Mouse (Mus musculus) olfactory bulb, adult 2 months (tissue): Measurements from ENCODE around the gene Cald1. TPM values are rescaled to one million over a fixed set of nuclear protein-coding genes. Genes with fewer than 3 reads are reported as not detected.

ENCODE experiments used
- H3K27ac ChIP-seq: fragments of 200-500 bp; 2 replicates; pipeline ENCODE4 v1.5.1; 2012; ENCODE audit warnings: low read depth, low read length; ENCODE audit not compliant: insufficient read depth
- H3K4me1 ChIP-seq: fragments of 200-500 bp; 2 replicates; pipeline ENCODE4 v1.6.1; 2012; ENCODE audit warnings: low read length; ENCODE audit not compliant: control insufficient read depth, insufficient read depth
- H3K4me3 ChIP-seq: fragments of 200-500 bp; 2 replicates; pipeline ENCODE4 v1.5.1; 2012; ENCODE audit warnings: mild to moderate bottlenecking, low read depth, low read length, moderate library complexity; ENCODE audit not compliant: insufficient read depth
- CTCF ChIP-seq: fragments of 200-500 bp; IDR thresholded peaks from 2 replicates; pipeline ENCODE4 v1.5.1; 2012; ENCODE audit warnings: low read depth, mild to moderate bottlenecking, low read length, moderate library complexity; ENCODE audit not compliant: insufficient read depth
- POLR2A ChIP-seq: fragments of 200-500 bp; IDR thresholded peaks from 2 replicates; pipeline ENCODE4 v1.6.1; 2012; ENCODE audit warnings: mild to moderate bottlenecking, low read depth, low read length, moderate library complexity; ENCODE audit not compliant: insufficient read depth
- WGBS: fragments of 180-500 bp; shearing (Covaris S2); methylation state at CpG from one replicate; pipeline ENCODE4 v1.1.7; 2018; 5-methylcytosine and 5-hydroxymethylcytosine counted together
- polyA plus RNA-seq: library from polyadenylated mRNA; stranded (reverse); fragments of >200 nt; gene quantifications from 2 replicates; pipeline ENCODE4 v1.2.4, GENCODE M21; 2012; ENCODE audit warnings: low replicate concordance; ENCODE audit not compliant: missing spikeins, insufficient read depth, insufficient read length

The Cald1 gene
- polyA plus RNA-seq, 1 experiment: not detected

- no peak overlapping the region for H3K4me3 ChIP-seq
- no peak for TF ChIP-seq CTCF
- no peak for TF ChIP-seq POLR2A
- no peak overlapping the region for H3K27ac ChIP-seq
- WGBS: 85% methylated on average over 2 of the region's 2 CpGs
- H3K4me1 ChIP-seq: no peaks in the 10 kb centered on the region
These were observed 178.8 kb downstream of the Cald1 start for GRCm38 (mm10) chr6:34777094-34777493.

DNA sequence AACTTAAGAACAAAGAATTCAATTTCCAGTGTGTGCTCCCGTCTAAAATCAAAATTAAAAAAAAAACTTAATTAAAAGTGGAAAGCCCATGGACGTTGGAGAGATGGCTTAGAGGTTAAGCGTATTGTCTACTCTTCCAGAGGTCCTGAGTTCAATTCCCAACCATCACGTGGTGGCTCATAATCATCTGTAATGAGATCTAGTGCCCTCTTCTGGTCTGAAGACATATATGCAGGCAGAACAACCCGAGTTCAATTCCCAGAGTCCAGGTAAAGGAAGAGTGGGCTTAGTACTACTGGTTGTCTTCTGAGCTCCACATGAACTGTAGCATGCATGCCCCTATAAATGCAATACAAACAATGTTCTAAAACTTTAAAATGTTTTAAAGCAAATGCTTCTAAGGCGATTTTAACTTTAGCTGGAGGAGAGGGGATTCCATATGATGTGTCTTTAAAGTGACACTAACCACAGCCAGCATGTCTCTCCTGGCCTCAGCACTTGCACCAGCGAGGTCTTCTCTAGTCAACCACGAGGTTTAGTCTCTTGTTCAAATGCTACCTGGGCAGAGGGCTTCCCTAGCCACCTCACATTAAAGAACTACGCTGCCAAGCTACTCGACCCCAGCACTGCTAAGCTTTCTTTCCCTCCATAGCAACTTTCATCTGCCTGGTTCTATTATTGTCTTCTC lies 179.8 kb downstream of the Cald1 start:
- H3K27ac ChIP-seq: no peak overlapping the region
- H3K4me1 ChIP-seq: no peaks in the 10 kb centered on the region
- TF ChIP-seq CTCF (no peak), POLR2A (no peak)
- 75% methylated on average over 10 of the region's 10 CpGs for WGBS
- no peak overlapping the region for H3K4me3 ChIP-seq

DNA sequence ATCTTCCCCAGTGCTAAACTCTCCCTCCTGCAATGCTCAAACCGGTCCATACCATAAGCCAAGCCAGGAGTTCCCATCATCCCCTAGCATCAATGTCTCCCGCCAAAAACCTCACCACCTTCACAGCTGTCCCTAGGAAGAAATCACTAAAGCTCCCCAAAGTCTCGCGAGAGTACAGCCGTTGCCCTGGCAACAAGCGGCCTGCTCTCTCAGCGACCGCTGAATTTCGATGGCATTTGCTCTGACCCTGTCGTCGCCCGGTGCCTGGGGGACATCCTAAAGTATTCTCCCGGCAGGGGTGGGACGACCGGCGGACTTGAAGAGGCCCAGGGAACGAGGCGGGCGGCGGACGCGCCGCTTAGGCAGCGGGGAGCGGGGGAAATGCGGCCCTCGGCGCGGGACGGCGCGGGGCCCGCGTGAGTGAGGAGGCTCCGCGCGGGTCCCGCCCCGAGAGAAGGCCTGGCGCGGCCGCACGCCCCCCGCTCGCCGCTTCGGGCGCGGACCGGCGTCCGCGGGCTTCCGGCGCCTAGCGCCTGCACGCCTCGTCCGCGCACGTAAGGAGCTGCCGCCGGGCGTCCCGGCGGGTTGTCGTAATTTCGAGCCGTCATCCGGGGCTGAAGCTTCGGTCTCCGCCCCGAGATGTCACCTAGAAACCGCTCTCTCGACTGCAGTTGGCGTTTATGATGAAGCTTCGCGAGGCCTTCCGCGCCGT lies 182.1 kb downstream of the Cald1 start, which contains the start of gene Agbl3:
Agbl3 (plus strand) TSS at position 202 of the 712 bp plus-strand sequence.
- under 1% methylated on average over 81 of the region's 81 CpGs for WGBS
- peak; percentile 68 for TF ChIP-seq POLR2A
- TF ChIP-seq CTCF: no peak

GRCm38 (mm10) chr6:34780943-34781289 lies 182.6 kb downstream of the Cald1 start:
- peak overlapping the region; percentile 97 for H3K27ac ChIP-seq
- TF ChIP-seq CTCF (no peak), POLR2A (no peak)
- peak overlapping the region; percentile 83 for H3K4me3 ChIP-seq
- WGBS: 3% methylated on average over 13 of the region's 13 CpGs
- no peaks in the 10 kb centered on the region for H3K4me1 ChIP-seq

More for the DNA sequence above, 182.1 kb downstream of the Cald1 start, which contains the start of gene Agbl3:
- Histone ChIP-seq H3K4me1 (no peaks in the 10 kb centered on the region), H3K4me3 (peak within 1 kb of the TSS; percentile 83), H3K27ac (peak within 1 kb of the TSS; percentile 97)

DNA sequence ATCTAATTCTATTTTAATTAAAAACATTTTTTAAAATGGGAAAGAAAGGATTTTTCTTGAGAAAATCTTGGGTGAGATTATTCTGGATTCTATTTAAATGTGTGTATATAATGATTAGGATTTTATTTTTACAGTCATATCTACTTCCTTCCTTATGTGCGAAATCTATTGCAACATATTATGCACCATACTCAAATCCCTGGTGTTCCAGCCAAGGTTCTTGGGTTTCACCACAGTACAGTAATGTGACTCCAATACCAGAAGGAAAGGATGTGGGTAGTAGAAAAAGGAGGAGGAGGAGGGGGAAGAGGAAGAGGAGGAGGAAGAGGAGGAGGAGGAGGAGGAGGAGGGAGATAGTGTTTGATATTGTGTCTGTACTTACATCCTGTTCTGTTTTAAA lies 184.2 kb downstream of the Cald1 start:
- Histone ChIP-seq H3K4me1 (no peaks in the 10 kb centered on the region), H3K4me3 (no peak overlapping the region), H3K27ac (no peak overlapping the region)
- no peak for TF ChIP-seq CTCF
- no peak for TF ChIP-seq POLR2A
- WGBS: 97% methylated on average over 1 of the region's 1 CpGs

DNA sequence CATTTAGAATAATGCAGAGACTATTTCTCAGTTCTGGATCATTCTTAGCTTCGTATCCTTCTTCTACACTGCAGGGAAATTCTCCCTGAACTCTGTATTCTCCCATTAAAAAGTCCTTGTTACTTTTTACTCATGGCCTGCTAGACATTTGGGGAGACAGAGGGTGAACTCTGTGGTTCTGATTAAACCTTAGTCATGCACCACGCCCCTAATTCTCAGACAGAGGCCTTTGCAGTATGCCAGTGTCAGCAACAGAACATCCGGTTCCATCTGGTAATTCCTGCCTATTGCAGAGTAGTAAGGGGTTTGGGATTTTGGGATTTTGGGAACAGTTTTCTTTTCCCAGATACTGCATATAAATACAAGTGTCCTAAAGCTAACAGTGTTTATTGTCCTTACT lies 198.6 kb downstream of the Cald1 start:
- Histone ChIP-seq H3K4me3 (no peak overlapping the region), H3K4me1 (no peaks in the 10 kb centered on the region), H3K27ac (no peak overlapping the region)
- WGBS: 72% methylated on average over 3 of the region's 3 CpGs
- no peak for TF ChIP-seq CTCF
- no peak for TF ChIP-seq POLR2A

GRCm38 (mm10) chr6:34797887-34798286 lies 199.6 kb downstream of the Cald1 start:
- no peaks in the 10 kb centered on the region for H3K4me1 ChIP-seq
- no peak overlapping the region for H3K27ac ChIP-seq
- no peak overlapping the region for H3K4me3 ChIP-seq
- TF ChIP-seq POLR2A (no peak), CTCF (no peak)
- WGBS: 78% methylated on average over 3 of the region's 3 CpGs

- Histone ChIP-seq H3K4me3 (no peak overlapping the region), H3K4me1 (no peaks in the 10 kb centered on the region), H3K27ac (no peak overlapping the region)
- TF ChIP-seq POLR2A: no peak
- TF ChIP-seq CTCF: no peak
- WGBS: 94% methylated on average over 2 of the region's 2 CpGs
These were observed 207.3 kb downstream of the Cald1 start for GRCm38 (mm10) chr6:34805582-34805981.

- Histone ChIP-seq H3K4me3 (no peak overlapping the region), H3K27ac (no peak overlapping the region), H3K4me1 (no peaks in the 10 kb centered on the region)
- WGBS: 91% methylated on average over 4 of the region's 4 CpGs
- no peak for TF ChIP-seq POLR2A
- TF ChIP-seq CTCF: no peak
These were observed 212.4 kb downstream of the Cald1 start for GRCm38 (mm10) chr6:34810651-34811050.
